Mouse (Mus musculus) kidney, postnatal 36 days (tissue): ENCODE results near the gene Cacna1e.
A peak's percentile ranks its signal among the peaks of the same experiment; 100 is the strongest.

Source experiments
- DNase-seq, 2 experiments: peaks; one replicate each; pipeline ENCODE4 v3.0.0; 2021 to 2022; ENCODE audit warnings: mixed read lengths in 2 of 2

Cacna1e gene

DNA sequence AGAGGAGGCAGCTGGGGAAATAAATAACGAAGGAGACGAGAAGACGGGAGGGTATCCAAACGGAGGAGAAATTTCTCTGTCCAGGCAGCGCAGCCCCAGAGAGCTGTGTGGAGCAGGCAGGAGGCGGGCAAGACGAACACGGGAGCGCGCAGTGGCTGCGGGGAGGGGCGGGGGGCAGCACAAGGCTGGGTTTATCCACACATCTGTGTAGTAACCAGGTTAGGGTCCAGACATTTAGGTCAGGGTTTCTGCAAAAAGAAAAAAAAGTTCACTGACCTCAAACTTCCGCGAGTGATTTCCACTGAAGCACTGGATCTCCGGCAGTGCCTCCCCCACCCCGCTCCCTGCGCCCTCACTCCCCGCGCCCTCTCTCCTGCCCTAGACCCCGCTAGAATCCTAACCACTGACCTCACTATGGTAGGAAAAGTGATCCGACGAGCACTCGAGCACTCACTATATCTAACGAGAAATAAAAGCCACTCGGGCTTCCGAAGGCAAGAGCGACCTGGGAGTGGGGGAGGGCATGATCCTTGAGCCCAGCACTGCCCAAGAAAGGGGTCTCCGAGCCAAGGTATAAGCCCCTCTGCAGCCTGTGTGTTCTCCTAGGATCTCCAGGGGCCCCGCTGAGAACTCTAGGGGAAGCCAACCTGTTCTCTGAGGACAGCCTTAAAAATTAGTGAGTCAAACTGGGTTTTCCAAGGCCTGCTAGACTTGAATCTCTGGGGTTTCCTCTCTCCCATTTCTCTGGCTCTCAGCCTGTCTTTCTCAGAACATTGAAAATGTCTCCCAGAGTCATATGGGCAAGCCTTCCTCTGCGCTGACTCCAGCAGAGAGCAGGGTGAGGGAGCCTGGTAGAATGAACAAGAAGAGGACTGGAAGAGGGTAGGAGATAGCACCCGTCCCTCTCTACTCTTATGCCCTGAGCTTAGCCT, at the start of gene Cacna1e:
Cacna1e (minus strand) TSS at position 227 of the 932 bp plus-strand sequence.
- DNase-seq: peak in 1 of 2 experiments; percentile 27

DNA sequence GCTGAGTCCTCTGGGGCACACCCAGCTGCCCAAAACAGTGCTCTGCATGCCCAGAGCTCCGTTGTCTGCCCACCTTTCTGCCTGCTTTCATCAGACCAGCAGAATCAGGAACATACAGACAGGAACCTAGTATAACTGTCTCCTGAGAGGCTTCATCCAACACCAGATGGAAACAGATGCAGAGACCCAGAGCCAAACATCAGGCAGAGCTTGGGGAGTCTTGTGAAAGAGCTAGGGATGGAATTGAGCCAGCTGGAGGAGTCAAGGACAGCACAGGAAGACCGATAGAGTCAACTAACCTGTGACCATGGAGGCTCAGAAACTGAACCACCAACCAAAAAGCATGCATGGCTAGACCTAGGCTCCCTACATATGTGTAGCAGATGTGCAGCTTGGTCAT, 34.1 kb upstream of the Cacna1e start:
- no peak for DNase-seq

DNA sequence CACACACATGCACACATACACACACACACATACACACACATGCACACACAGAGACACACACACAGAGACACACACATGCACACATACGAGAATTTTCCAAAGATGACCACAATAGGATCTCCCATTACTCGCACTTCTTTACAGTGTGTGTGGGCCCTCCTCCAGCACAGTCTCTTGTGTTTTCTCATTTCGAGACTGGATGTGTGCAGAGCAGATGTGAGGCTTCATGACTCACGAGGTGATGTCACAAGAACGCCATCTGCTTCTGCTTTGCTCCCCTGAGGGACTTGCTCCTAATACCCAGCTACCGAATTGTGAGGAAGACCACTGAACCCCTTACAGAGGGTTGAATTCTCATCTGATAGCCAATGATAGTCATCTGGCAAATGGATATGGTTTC, 33.1 kb upstream of the Cacna1e start:
- no peak for DNase-seq

DNA sequence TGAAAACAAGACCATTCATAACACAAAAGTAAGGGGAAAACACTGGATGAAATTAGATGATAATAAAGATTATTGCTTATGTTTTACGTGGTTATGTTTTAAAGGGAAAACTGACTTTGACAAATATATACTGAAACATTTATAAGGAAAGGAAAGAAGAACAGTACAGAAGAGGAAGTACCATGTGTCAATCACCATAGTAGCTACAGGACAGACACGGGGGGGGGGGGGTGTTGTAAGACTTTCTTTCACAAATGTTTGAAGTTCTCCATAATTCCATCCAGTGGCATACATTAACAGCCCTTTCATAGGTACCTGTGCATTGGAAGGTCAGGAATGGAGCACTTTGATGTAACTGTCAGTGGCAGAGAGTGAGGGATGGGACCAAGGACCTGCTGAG, 25.3 kb upstream of the Cacna1e start:
- DNase-seq: no peak

DNA sequence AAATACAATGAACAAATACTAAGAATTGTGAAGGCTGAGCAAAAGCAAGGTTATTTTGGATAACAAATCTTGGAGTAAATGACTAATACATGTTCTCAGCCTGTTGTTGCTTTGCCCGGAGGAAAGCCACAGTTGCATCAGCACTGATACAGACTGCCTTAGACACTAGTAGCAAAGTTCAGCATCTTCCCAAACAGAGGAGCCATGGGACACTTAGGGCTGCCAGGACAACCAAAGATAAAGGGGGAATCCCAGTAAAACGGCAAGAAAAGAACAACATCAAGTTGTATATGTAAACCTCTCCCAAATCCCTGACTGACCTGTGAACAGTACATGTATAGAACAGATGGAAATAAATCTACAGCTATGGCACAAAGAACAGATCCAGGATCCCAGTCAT, 13.1 kb upstream of the Cacna1e start:
- DNase-seq: no peak

DNA sequence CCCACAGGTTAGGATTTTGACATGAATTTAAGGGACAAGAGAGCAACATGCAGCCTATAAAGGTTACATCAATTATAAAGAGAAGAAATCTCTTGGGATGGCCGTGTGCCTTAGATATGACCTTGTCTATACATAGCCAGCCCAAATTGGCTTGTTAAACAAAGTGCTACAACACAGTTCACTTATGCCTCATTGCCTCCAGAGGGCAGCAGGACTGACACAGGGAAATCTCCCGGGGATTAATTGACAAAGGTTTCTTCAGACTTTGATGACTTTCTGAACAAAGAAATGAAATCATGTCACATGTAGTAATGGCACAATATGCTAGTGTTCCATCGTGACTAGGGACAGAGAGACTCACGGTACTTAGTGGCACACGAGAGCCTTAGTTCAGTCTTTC, 5.9 kb upstream of the Cacna1e start:
- no peak for DNase-seq

DNA sequence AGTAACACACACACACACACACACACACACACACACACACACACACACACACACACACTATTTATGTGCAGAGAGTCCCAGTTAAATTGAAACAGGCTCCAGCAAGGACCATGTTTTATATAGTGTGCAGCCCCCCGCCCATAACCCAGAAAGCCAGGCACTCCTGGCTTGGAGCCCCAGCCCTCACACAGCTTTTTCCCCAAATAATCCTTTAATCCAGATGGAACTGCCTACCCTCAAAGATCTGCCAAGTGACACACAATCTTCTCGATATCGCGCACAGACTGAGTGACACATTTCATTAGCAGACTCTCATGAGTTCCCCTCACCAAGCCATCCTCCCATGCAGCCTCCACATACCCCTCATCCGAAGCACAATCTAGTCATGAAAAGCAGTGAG, 4.2 kb upstream of the Cacna1e start:
- DNase-seq: no peak

DNA sequence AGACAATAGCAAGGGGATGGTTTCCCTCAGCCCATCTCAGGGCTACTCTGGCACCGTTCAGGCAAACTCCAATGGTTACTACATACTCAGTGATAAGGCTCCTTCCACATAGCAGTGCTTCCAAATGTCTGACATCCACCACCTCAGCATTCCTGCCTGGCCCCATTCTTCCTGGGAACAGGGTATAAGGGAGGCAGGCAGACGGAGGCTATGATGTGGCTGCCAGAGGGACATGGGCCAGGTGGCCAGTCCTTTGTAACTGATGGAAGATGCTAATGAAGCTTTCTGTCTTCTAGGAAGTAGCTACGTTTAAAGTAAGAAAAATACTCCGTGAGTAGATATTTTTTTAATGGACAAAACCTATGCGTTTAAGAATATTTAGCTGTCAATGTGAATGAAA, 3.7 kb upstream of the Cacna1e start:
- DNase-seq: no peak

DNA sequence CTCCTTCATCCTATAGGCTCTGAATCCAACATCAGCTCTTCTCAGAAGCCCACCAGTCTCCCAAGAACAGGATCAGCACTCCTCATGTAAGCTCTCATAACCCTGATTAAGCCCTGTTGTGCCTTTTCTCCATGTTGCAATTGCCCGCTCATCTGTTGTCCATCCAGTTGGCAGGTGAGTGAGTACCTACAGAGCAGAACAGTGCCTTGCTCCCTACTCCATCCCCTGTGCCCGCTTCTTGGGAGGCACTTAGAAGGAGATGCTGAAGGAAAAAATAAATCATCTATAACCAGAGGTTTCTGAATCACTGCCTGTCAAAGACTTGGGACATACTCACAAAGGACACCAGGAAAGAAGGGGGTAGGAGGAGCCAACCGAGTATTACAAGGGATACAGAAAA, 3.2 kb upstream of the Cacna1e start:
- DNase-seq: no peak

DNA sequence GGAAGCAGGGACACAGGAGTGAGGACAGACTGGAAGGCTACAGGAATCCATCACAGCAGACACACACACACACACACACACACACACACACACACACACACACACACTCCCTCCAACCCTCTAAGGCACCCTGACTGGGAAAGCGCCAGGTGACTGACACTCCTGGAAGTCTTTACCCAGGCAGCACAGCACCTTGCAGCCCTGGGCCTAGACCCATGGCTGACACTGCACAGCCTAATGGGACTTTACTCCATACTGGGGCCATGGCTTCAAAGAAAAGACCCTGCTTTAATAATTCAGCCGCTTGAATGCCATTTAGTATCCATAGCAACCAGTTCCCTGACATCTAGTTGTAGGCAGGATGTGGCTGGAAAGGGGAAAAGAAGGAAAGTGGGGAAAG, 2.3 kb upstream of the Cacna1e start:
- DNase-seq: no peak

DNA sequence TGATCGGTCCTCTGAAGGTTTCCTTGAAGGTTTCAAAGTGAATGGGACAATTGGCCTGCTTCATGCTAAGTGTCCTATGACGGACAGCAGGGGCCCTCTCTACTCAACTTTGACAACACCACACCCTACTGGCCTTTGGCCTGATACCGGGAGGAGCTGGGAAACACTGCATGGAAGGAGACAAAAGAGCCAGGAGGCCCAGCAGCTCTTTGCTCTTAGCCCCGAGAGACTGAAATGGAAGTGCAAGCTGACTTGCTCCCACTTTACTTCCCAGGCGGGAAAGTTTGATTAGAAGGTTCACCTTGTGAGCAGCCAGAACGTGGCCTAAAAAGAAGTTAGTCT, 877 bp upstream of the Cacna1e start:
- peak; percentile 5 to 10 for DNase-seq

DNA sequence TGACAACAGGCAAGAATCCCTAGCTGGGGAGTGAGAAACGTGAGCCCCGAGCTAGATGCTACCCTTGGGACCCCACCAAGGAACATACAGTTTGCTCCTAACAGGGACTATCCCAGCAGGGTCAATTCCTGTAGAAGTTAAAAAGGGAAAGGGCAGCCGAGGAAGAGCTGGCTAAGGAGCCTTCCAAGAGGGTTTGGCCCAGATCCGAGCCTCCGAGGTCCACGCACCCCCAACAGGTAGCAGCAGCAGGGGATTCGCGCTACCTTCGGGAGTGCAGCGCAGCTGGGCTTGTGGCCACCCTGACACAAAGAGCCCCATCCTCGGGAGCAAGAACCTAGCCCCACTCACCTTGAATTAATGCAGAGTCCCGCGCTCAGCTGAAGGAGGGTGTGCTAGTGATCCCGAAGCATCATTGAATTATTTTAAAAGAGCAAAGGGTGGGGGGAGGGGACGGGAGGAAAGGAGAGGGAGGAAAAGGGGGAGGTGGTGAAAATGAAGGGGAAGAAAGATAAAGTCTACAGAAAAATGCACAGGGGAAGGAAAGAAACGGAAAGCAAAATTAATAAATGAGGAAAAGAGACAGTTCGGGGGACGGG, 607 bp downstream of the Cacna1e start:
- DNase-seq: peak in 1 of 2 experiments; percentile 3

DNA sequence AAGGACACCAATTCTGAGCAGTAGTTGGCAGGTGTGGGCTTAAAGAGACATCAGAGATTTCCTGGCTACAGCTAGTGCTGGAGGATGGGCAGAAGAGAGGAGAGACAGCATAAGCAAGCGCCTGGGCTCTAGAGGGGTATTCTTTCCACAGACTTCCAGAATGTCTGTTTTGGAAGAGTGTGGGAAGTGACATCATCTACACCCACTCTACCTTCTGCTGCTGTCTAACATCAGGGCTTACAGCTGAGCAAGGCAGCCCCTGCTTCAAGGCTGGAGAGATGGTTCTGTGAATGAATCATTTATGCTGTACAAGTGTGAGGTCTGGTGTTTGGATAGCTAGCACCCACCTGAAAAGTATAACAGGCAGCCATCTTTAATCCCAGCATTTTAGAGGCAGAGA, 18.3 kb downstream of the Cacna1e start:
- DNase-seq: no peak

DNA sequence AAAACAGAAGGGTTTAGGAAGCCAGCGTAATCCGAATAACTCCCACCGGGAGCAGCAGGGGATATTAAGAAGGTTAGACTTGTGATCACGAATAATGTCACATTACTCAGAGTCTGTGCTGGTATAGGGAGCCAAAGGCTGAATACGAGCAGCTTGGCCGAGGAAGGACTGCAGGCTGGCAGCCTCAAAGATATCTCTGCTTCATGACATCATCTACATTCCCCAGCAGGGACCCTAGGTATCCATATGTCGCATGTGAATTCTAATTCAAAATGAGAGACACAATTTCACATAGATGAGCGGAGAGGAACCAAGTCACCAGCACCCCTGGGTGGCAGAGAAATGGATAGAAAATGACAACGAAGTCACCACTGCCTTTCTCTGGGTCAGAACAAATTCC, 22.9 kb downstream of the Cacna1e start:
- no peak for DNase-seq

DNA sequence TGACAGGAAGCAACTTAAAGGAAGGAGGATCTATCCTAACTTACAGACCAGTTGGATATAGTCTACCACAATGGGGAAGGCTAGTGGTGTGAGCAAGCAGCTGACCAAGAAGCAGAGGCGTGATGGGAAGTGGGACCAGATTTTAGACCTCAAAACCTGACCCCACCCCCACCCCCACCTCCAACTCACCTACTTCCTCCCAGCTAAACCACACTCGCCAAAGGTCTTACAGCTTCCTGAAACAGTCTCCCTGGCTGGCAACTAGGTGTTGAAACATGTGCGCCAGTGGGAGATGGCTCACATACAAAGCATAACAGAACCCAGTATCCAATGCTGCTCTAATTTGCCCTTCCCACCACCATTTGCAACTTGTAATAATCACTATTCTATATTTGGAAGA, 29.7 kb downstream of the Cacna1e start:
- no peak for DNase-seq

DNA sequence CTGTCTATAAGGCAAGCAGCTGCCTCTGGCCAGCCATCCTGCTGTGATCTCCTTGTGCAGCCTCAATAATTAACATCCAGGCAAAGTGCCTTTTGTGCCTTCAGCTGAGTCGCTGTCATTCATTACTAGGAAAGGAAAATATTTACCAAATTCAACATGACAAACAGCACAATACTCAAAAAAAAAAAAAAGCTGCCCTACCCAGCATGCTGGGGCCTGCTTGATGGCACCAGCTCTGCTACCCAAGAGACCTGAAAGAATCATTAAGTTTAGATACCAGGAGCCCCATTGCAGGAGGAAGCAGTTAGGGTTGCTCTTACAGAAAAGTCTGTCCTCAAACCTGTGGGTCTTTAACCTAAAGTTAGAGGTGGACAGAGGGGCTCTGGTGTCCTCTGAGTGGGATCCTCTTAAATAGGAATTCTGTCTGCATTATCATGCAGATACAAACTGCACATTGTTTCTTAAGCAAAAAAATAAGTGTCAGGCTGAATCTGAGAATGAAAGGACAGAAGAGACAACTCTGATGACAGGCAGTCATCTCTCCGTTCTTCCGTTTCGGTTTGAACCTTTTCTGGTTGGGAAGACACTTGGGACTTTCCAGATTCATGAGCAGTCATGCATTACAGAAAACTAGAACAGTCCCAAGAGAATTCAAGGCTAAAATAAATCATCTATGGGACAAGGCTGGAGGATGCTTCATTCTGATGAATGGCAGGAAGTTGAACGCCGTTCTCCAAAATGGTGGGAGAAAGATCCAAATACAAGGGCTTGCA, 33.6 kb downstream of the Cacna1e start:
- peak in 1 of 2 experiments; percentile 3 for DNase-seq

DNA sequence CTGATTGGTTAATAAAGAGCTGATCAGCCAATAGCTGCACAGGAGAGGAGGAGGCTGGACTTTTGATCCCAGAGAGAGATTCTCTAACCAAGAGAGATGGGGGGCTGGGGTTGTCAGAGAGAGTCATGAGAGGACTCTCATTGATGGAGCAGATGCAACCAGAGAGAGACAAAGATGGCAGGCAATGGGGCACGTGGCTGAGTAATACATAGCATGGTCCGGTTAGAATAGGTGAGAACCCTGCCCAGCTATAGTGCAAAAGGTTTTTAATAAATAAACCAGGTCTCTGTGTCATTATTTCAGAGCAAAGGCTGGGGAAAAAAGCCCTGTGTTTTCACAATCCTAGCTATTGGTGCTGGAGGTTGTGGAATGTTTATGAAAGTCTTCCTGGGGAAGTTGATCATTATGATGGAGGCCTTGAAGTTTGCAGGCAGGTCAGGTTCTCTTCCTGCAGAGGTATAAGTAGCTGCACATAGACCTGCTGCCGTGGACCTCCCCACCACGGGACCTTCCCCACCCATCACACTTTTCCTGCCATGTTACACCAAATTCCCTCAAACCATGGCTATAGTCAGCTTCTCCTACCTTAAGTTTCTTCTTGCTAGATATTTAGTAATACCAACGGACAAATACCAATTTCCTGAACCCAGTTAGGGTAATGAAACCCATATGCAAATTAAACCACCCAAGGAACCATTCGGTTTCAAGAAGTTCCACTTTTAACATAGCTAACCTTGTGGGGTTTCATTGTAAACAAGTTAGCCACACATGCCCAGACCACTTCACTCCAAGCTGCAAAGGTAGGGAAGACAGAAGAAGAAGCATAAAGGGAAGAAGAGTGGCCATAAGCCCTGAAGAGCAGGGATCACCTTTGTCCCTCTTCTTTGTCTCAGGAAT, 35.4 kb downstream of the Cacna1e start:
- no peak for DNase-seq

DNA sequence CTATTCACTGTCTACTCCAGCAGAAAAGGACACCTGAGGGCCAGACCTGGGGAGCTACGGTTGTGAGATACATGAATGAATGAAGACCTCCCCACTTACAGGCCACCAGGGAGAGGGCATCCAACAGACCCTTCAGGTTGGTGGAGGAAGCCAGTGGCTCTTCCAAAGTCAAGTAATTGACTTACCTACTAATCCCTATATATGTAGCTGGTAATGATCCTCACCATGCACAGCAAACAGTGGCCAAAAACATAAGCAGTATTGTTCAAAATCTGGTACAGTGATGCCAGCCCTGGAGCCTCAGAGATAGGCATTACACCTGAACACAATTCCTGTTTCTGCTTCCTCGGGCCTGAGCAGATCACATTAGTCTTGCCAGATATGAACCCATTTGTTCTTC, 37.4 kb downstream of the Cacna1e start:
- no peak for DNase-seq

DNA sequence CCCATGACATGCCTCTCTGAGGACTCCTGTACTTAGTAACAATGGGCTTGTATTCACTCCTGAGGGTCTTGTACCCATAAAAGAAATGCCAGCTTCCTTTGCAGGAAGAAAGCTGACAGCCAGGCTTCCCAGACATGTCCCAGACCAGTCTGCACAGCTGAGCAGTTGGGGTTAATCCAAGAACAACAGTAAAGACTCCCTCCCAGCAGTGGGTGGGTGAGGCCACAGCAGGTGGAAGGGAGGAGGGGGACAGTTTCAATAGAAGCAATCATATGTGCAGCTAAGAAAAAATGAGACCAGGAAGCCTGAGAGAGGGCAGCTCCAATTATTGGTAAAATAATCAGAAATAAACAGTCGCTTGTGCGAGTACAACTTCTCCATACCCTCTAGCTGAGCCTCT, 40.9 kb downstream of the Cacna1e start:
- DNase-seq: no peak

DNA sequence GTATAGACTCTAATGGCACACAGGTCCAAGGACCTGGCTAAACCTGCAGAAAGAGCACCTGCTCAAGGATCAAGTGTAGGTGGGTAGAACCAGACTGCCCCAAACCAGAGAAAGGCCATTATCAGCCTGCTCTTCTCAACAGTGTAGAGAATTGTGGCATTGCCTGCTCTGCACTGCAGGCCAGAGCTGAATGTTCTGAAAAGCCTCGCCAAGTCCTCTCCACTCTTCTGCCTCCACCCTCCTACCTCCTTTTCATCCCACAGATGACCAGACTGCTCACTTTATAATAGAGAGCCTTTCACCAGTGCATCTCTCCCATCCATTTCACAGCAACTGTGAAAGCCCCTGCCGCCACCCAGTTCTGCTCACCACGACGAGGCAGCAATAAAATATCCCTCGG, 42.0 kb downstream of the Cacna1e start:
- no peak for DNase-seq

DNA sequence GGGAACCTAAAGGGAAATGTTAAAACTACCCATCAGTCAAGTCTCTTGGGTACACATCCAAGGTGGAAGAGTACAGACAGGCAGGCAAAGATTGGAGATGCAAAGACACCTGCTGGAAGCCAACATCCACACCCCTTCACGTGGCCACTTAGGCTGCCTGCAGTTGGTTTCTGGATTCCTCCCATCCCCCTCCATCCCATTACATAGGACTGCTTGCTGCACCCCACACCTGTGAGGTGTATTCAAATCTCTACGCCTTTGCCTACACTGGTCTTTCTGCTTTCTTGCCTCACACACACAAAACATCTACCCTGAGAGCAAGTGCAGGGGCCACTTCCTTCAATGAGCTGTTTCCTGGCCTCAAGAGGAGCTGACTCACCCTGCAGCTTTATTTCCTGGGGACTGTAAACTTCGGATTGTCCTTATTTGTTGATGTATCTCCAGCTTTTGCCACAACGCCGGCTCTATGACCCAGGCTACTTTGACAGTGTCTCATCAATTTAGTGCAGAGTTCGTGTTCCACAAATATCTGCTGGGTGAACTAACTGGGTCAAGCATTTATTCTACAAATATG, 43.2 kb downstream of the Cacna1e start:
- DNase-seq: no peak

DNA sequence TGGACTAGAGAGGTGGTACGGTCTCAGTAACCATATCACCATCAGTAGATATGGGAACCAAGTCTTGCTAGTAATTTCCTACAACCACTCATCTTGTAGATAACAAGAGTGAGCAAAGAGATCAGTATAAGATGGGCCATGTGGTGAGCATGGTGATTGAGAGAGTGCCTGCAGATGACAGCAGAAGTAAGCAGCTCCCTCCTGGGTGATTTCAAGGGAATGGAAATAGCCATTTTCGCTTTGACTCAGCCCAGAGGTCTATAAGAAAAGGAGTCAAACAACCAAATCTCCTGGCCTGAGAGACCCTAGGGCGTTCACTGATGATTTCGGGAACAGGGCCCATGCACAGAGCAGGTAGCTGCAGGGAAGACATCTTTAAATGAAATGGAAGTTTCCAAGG, 45.0 kb downstream of the Cacna1e start:
- DNase-seq: no peak
